Mouse (Mus musculus) urinary bladder, adult 2 months (tissue): ENCODE results near the gene Noto. TPM values are rescaled to one million over a fixed set of nuclear protein-coding genes. Genes with fewer than 3 reads are reported as not detected.
"Not testable (repeated sequence)": the region's sequence is repeated elsewhere in the genome, so short reads cannot be mapped to it uniquely, and the experiment has no call there.

Source experiments
- DNase-seq: peaks from one replicate; pipeline ENCODE4 v3.0.0; 2022; ENCODE audit warnings: low spot score
- polyA plus RNA-seq: library from polyadenylated mRNA; depleted of rRNA; stranded (reverse); fragments of >200 nt; gene quantifications from 2 replicates; pipeline ENCODE4 v1.2.3, GENCODE M21; 2012

The Noto gene
- polyA plus RNA-seq, 1 experiment = not detected

GRCm38 (mm10) chr6:85431274-85431841, 7.7 kb downstream of the Noto start:
- no peak for DNase-seq

GRCm38 (mm10) chr6:85431842-85432431, 8.3 kb downstream of the Noto start, which contains the start of gene Smyd5:
TSS of gene Smyd5 (plus strand) at chr6:85431989.
- DNase-seq = peak; percentile 73

GRCm38 (mm10) chr6:85433865-85434264, 10.2 kb downstream of the Noto start:
- no peak for DNase-seq

- DNase-seq = no peak
These were observed 12.5 kb downstream of the Noto start for GRCm38 (mm10) chr6:85436204-85436603.

GRCm38 (mm10) chr6:85436631-85437030, 12.9 kb downstream of the Noto start:
- DNase-seq = no peak

GRCm38 (mm10) chr6:85441142-85441541, 17.5 kb downstream of the Noto start:
- no peak for DNase-seq

GRCm38 (mm10) chr6:85443488-85444233, 20.0 kb downstream of the Noto start:
- DNase-seq = no peak

GRCm38 (mm10) chr6:85444266-85444965, 20.7 kb downstream of the Noto start:
- DNase-seq = no peak

- DNase-seq = no peak
These were observed 21.6 kb downstream of the Noto start for GRCm38 (mm10) chr6:85445286-85445685.

GRCm38 (mm10) chr6:85447351-85447750, 23.7 kb downstream of the Noto start:
- DNase-seq = no peak

GRCm38 (mm10) chr6:85450140-85450539, 26.5 kb downstream of the Noto start:
- DNase-seq = not testable (repeated sequence)

GRCm38 (mm10) chr6:85450697-85451663, 27.3 kb downstream of the Noto start, which contains the start of gene Cct7:
TSS of gene Cct7 (plus strand) at chr6:85451514.
- peak; percentile 94 for DNase-seq

GRCm38 (mm10) chr6:85451664-85452410, 28.2 kb downstream of the Noto start, which contains the start of gene Pradc1:
TSS of gene Pradc1 (minus strand) at chr6:85451970.
- peak; percentile 91 for DNase-seq

- DNase-seq = no peak
These were observed 28.7 kb downstream of the Noto start for GRCm38 (mm10) chr6:85452411-85452665.

- no peak for DNase-seq
These were observed 29.1 kb downstream of the Noto start for GRCm38 (mm10) chr6:85452816-85453215.

- no peak for DNase-seq
These were observed 35.9 kb downstream of the Noto start for GRCm38 (mm10) chr6:85459621-85460020.

GRCm38 (mm10) chr6:85465381-85465780, 41.7 kb downstream of the Noto start:
- no peak for DNase-seq

- no peak for DNase-seq
These were observed 46.2 kb downstream of the Noto start for GRCm38 (mm10) chr6:85469660-85470430.

- DNase-seq = no peak
These were observed 48.3 kb downstream of the Noto start for GRCm38 (mm10) chr6:85471962-85472361.

- DNase-seq = no peak
These were observed 48.9 kb downstream of the Noto start for GRCm38 (mm10) chr6:85472542-85472941.
